Mouse (Mus musculus) T-helper 2 cell (primary cell): ENCODE data around the gene Rassf1.

Source experiments
- in situ Hi-C: fragments of 300-600 bp; cut with MboI, MseI; formaldehyde crosslinking; loops from one replicate; pipeline ENCODE4 v1.15.1; 2025; ENCODE audit warnings: high pct_unique_total_duplicates

The Rassf1 gene

GRCm38 (mm10) chr9:107598385-107598784 is 47.0 kb downstream of the Rassf1 start:
- in situ Hi-C loops, result no loop called here

DNA sequence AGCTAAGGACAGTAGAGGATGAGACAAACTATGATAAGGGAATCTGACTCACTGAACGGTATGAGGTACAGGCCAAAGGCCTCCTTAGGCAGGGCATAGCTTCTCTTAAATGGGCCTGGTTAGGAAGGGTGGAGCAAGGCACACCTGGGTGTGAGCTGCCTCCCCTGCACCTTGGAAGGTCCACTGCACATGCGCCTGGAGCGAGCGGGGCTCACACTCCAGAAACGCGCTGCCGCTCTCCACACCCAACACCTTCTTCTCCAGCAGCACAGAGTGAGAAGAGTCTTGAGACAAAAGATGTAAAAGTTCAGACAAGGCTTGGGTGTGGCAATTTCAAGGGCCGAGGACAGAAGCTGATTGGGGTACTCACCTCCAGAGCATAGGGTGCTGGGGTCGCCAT is 48.1 kb downstream of the Rassf1 start:
- in situ Hi-C loops, result no loop called here

- in situ Hi-C loops, result no loop called here
Measured at GRCm38 (mm10) chr9:107599842-107600241, 48.5 kb downstream of the Rassf1 start.

GRCm38 (mm10) chr9:107600745-107601144 is 49.4 kb downstream of the Rassf1 start:
- in situ Hi-C loops, result no loop called here

DNA sequence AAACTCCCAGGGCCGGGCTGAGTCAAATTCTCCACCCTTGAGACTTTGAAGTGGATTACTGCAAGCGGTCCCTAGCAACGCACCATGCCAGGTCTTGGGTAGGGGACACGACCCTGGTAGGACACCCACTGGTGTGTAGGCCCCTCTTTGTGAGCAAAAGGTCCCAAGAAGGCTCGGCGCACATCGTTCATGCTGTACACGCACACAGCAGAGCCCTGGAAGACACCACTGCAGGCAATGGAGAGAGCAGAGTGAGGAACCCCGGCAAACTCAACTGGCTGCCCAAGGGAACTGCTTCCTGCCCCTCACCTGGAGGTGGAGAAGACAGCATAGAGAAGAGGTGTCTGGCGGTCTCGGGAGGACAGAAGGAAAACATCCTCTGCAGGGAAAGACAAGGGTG is 49.9 kb downstream of the Rassf1 start:
- in situ Hi-C loops, result no loop called here

- in situ Hi-C loops, result no loop called here
Measured at GRCm38 (mm10) chr9:107602068-107602648, 50.8 kb downstream of the Rassf1 start.

DNA sequence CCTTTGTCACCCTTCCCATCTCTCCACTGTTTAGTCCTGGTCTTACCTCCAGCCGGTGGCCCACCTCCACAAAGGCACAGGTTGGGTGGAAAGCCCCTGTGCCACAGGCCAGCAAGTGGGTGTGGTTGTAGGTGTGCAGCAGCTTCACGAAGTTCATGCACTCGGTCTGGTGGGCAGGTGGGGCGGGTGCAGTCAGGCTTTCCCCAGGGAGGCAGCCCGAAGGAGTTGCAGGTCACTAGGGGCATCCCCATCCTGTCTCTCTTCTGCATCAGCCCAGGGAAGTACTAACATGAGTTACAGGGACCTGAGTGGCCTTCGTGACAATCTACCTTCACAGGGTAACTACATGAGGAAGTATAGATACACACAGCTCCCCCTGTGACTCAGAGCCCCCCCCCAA is 51.9 kb downstream of the Rassf1 start:
- in situ Hi-C loops, result no loop called here

GRCm38 (mm10) chr9:107605041-107605661 is 53.8 kb downstream of the Rassf1 start:
- in situ Hi-C loops, result loop anchor here (5.0 kb wide), 2 partner anchors 37 to 72 kb away; partner anchors contain the start of gene Gnat1

- in situ Hi-C loops, result loop anchor here (5.0 kb wide), 2 partner anchors 36 to 71 kb away; partner anchors contain the start of gene Gnat1
Measured at GRCm38 (mm10) chr9:107606591-107606990, 55.2 kb downstream of the Rassf1 start.

GRCm38 (mm10) chr9:107607036-107607435 is 55.7 kb downstream of the Rassf1 start:
- in situ Hi-C loops, result loop anchor here (5.0 kb wide), 2 partner anchors 35 to 70 kb away; partner anchors contain the start of gene Gnat1

DNA sequence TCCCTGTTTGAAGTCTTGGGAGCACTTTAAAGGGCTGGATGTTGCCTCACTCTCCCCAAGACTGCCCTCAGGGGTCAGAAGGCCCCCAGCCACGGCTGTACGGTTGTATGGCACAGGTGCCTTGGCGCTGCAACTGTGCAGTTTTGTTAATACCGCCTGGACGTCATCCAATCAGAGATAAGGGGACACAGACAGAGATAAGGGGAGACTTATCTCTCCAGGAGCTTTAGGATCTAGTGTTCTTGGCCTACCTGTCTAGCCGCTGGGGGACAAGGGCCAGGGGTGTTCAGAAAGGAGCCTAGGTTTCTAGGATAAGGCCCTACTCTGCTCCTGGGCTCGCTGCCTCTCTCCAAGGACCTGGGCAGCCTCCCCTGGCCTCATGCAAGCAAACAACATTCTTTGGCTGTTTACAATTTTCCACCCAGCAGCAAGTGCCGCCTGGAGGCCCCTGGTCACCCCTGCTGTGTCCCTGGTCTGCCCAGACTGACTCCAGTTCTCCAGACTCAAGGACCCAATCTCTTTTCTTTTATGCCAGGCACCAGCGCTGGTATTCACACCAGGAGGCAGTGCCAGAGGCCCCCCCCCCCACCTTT is 56.4 kb downstream of the Rassf1 start:
- in situ Hi-C loops, result loop anchor here (5.0 kb wide), 2 partner anchors 35 to 70 kb away; partner anchors contain the start of gene Gnat1

DNA sequence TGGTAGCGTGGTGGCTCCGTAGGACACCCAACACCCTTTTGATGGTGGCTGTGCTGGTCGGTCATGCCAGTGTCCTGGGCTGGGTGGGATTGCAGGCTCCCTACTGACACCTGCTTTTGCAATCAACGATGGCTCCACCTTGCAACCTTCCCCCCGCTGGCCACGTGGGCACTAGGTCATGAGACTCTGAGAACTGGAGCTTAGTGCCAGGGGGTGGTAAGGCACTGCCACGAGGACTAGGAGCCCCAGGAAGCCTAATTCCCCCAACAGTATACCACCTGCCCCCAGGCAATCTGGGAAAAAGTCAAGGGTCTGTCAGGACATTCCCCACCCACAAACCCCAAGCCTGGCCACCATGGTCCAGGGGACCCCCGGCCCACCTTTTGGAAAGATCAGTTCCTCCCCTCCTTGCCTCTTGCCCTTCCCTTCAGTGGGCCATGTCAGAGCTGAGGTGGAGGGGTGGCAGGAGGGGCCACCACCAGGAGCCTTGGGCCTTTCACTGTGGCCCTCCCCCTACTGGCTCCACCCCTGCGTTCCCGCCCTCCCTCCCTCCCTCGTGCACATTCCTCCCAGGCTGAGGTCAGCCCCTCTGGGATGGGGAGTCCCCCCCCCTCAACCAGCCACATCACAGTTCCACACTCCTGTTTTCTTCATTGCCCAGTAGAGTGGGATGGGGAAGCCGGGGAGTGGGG is 57.5 kb downstream of the Rassf1 start, which contains the start of gene Sema3b:
TSS of gene Sema3b (minus strand) at position 489 of the 692 bp plus-strand sequence.
- in situ Hi-C loops, result loop anchor here (5.0 kb wide), 2 partner anchors 33 to 68 kb away; partner anchors contain the start of gene Gnat1

DNA sequence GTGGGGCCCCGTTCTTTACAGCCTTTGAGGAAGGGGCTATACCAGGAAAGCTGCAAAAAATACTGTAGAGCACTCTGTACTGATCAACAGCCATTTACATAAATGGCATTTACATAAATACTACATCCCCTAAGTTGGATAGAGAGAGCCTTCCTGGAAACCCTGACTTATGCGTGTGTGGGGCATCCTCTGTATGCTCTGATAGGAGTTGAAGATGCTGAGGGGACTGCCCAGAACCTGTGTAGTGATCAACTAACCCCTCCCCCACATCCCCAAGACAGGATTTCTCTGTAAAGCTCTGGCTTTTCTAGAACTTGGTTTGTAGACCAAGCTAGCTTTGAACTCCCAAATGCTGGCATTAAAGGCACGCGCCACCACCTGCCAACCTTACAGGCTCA is 58.1 kb downstream of the Rassf1 start:
- in situ Hi-C loops, result loop anchor here (5.0 kb wide), 2 partner anchors 33 to 68 kb away; partner anchors contain the start of gene Gnat1

GRCm38 (mm10) chr9:107611456-107612190 is 60.3 kb downstream of the Rassf1 start:
- in situ Hi-C loops, result no loop called here
